Mouse (Mus musculus): ENCODE results near the gene Trpc4ap. TPM values are rescaled to one million over a fixed set of nuclear protein-coding genes. Genes with fewer than 3 reads are reported as not detected.

Gene Trpc4ap
- polyA plus RNA-seq, 2 experiments, result 37.3 to 44.7 TPM

DNA sequence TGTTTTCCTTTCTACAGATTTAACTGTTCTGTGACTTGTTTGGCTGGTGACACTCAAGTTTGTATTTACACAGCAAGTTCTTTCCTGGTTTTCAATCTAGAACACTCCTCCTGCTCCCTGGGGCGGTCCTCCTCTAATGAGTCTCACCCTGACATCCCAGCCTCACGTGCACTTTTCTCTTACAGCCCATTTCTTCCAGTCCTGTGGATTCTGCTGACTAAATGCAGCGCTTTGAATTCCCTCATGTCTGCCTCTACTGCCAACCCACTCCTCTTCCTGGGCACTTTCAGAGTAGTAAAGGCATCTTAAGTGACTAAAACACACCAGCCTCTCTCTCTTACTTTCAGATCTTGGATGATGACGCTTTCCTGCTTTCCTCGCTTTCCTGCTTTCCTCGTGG is 100.5 kb downstream of the Trpc4ap start:
- Histone ChIP-seq H3K9me3 (ENCODE audit: control insufficient read depth, low read length) (no peaks in the 10 kb centered on the region), H3K4me2 (ENCODE audit: low read depth) (peak overlapping the region; percentile 96), H3K4me1 (replicated peaks; ENCODE audit: control insufficient read depth in 2 of 2, insufficient read depth in 2 of 2, low read length in 1 of 2) (peaks cover 53 to 58% of the 10 kb centered on the region in 2 experiments), H3K4me3 (ENCODE audit: insufficient read depth in 1 of 2, low read depth in 2 of 2, low read length in 2 of 2) (peak overlapping the region; percentile 84 to 90), H3K27me3 (ENCODE audit: control insufficient read depth, insufficient read depth, low read length) (no peaks in the 10 kb centered on the region), H3K9ac (replicated peaks) (peak overlapping the region; percentile 92), H3K36me3 (replicated peaks; ENCODE audit: control insufficient read depth, insufficient read depth, low read depth) (peaks cover 4% of the 10 kb centered on the region), H3K27ac (peak overlapping the region; percentile 84)
- no peak for DNase-seq (ENCODE audit: low read depth in 3 of 3, low spot score in 3 of 3)
- TF ChIP-seq CTCF (IDR thresholded peaks at IDR 0.05; ENCODE audit: low read depth) (no peak), EP300 (IDR thresholded peaks at IDR 0.05; ENCODE audit: low read depth) (no peak)
- 9% methylated on average over 6 of the region's 6 CpGs for WGBS (ENCODE audit: insufficient replicate concordance)
- ATAC-seq (ENCODE audit: insufficient read depth), result no peak

DNA sequence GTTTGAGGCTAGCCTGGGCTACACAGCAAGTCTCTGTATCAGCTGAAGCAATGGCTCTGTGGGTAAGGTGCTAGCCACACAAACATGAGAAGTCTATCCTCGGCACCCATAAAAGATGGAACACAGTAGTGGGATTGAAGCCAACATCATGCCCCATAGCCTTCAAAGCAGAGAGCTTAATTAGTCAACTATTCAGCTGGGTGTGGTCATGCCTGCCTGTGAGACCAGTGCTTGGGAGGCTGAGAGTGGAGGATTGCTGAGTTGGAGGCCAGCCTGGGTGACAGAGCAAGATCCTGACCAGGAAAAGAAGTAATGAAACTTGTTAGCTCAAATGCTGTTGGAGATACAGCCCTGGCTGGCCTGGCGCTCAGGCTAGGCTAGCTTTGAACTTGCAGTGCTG is 101.3 kb downstream of the Trpc4ap start:
- peaks cover 50 to 52% of the 10 kb centered on the region in 2 experiments for H3K4me1 ChIP-seq (replicated peaks; ENCODE audit: control insufficient read depth in 2 of 2, insufficient read depth in 2 of 2, low read length in 1 of 2)
- peak overlapping the region; percentile 84 for H3K27ac ChIP-seq

DNA sequence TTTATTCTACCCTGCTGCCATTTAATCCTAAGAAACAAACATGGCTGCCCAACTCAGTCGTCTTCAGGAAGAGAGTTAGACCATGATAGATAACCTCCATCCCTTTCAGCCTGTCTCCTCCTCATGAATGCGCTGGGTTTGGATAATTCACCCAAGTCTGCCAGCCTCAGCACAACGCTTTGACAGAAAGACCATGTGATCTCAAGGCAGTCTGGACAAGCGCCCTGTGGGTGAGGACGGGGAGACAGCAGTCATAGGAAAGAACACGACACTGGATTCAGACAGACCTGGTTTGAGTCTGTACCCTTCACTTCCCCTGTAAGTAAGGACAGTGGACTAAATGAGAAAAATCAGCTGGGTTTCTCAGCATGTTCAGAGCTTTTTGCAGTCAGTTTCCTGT is 102.7 kb downstream of the Trpc4ap start:
- 68% methylated on average over 6 of the region's 6 CpGs for WGBS (ENCODE audit: insufficient replicate concordance)
- Histone ChIP-seq H3K9ac (replicated peaks) (no peak overlapping the region), H3K36me3 (replicated peaks; ENCODE audit: control insufficient read depth, insufficient read depth, low read depth) (peaks cover 13% of the 10 kb centered on the region), H3K4me2 (ENCODE audit: low read depth) (peak overlapping the region; percentile 96), H3K27ac (peak overlapping the region; percentile 64), H3K4me1 (replicated peaks; ENCODE audit: control insufficient read depth in 2 of 2, insufficient read depth in 2 of 2, low read length in 1 of 2) (peaks cover 37 to 40% of the 10 kb centered on the region in 2 experiments), H3K27me3 (ENCODE audit: control insufficient read depth, insufficient read depth, low read length) (no peaks in the 10 kb centered on the region), H3K4me3 (ENCODE audit: insufficient read depth in 1 of 2, low read depth in 2 of 2, low read length in 2 of 2) (no peak overlapping the region), H3K9me3 (ENCODE audit: control insufficient read depth, low read length) (no peaks in the 10 kb centered on the region)
- ATAC-seq (ENCODE audit: insufficient read depth), result no peak
- TF ChIP-seq CTCF (IDR thresholded peaks at IDR 0.05; ENCODE audit: low read depth) (no peak), EP300 (IDR thresholded peaks at IDR 0.05; ENCODE audit: low read depth) (no peak)
- DNase-seq (ENCODE audit: low read depth in 3 of 3, low spot score in 3 of 3), result no peak

More for the DNA sequence above, 101.3 kb downstream of the Trpc4ap start:
- 74% methylated on average over 2 of the region's 2 CpGs for WGBS (ENCODE audit: insufficient replicate concordance)
- 0 out of 2 replicates have a peak, but pooled peaks have one; percentile 10 for ATAC-seq (ENCODE audit: insufficient read depth)
- Histone ChIP-seq H3K27me3 (ENCODE audit: control insufficient read depth, insufficient read depth, low read length) (no peaks in the 10 kb centered on the region), H3K4me2 (ENCODE audit: low read depth) (peak overlapping the region; percentile 96), H3K36me3 (replicated peaks; ENCODE audit: control insufficient read depth, insufficient read depth, low read depth) (peaks cover 8% of the 10 kb centered on the region), H3K9me3 (ENCODE audit: control insufficient read depth, low read length) (no peaks in the 10 kb centered on the region), H3K9ac (replicated peaks) (no peak overlapping the region), H3K4me3 (ENCODE audit: insufficient read depth in 1 of 2, low read depth in 2 of 2, low read length in 2 of 2) (peak overlapping the region; percentile 84 to 90)
- TF ChIP-seq CTCF (IDR thresholded peaks at IDR 0.05; ENCODE audit: low read depth) (no peak), EP300 (IDR thresholded peaks at IDR 0.05; ENCODE audit: low read depth) (no peak)
- DNase-seq (ENCODE audit: low read depth in 3 of 3, low spot score in 3 of 3), result no peak

DNA sequence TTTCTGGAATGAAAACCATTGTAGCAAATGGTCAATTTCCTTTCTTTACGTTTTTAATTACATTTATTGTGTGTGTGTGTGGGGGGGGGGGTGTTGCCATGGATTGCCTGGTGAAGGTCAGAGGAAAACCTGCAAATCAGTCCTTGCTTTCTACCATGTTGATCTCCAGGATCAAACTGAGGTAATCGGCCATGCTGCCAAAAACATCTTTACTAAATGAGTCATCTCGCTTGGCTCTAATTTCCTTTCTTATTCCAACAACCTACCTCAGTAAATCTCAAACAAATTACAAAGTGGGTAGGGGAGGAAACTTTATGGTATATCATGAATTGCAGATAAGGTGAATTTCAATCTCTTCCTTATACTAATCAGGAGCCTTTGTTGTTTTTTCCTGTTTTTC is 104.0 kb downstream of the Trpc4ap start:
- WGBS (ENCODE audit: insufficient replicate concordance), result 73% methylated on average over 3 of the region's 3 CpGs
- Histone ChIP-seq H3K9me3 (ENCODE audit: control insufficient read depth, low read length) (no peaks in the 10 kb centered on the region), H3K36me3 (replicated peaks; ENCODE audit: control insufficient read depth, insufficient read depth, low read depth) (peaks cover 13% of the 10 kb centered on the region), H3K27me3 (ENCODE audit: control insufficient read depth, insufficient read depth, low read length) (no peaks in the 10 kb centered on the region), H3K9ac (replicated peaks) (no peak overlapping the region), H3K4me3 (ENCODE audit: insufficient read depth in 1 of 2, low read depth in 2 of 2, low read length in 2 of 2) (no peak overlapping the region), H3K27ac (no peak overlapping the region), H3K4me1 (replicated peaks; ENCODE audit: control insufficient read depth in 2 of 2, insufficient read depth in 2 of 2, low read length in 1 of 2) (peaks cover 30 to 31% of the 10 kb centered on the region in 2 experiments), H3K4me2 (ENCODE audit: low read depth) (no peak overlapping the region)
- ATAC-seq (ENCODE audit: insufficient read depth) (no peak), DNase-seq (ENCODE audit: low read depth in 3 of 3, low spot score in 3 of 3) (no peak)
- no peak for TF ChIP-seq CTCF (IDR thresholded peaks at IDR 0.05; ENCODE audit: low read depth)
- no peak for TF ChIP-seq EP300 (IDR thresholded peaks at IDR 0.05; ENCODE audit: low read depth)

DNA sequence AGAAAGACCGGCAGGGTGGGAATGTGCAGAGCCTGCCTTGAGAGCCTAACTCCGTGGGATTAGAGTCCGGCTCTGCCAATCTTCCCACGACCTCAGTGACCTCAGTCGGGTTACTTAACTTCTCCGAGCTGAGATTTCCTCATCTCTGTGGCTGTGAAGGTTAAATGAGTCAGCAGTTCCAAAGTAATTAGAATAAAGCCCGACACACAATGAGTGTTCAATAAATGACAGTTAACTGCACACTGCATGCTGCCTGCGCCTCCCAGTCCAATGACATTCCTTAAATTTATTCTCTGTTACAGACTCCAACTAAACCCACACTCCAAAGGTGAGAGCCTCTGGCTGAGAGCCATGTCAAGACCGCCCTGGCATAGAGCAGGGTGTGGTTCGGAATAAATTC is 106.7 kb downstream of the Trpc4ap start:
- H3K27ac ChIP-seq, result no peak overlapping the region
- DNase-seq (ENCODE audit: low read depth in 3 of 3, low spot score in 3 of 3), result no peak
- peaks cover 12 to 16% of the 10 kb centered on the region in 2 experiments for H3K4me1 ChIP-seq (replicated peaks; ENCODE audit: control insufficient read depth in 2 of 2, insufficient read depth in 2 of 2, low read length in 1 of 2)
- no peaks in the 10 kb centered on the region for H3K9me3 ChIP-seq (ENCODE audit: control insufficient read depth, low read length)
- no peak overlapping the region for H3K4me3 ChIP-seq (ENCODE audit: insufficient read depth in 1 of 2, low read depth in 2 of 2, low read length in 2 of 2)
- 57% methylated on average over 10 of the region's 10 CpGs for WGBS (ENCODE audit: insufficient replicate concordance)
- H3K36me3 ChIP-seq (replicated peaks; ENCODE audit: control insufficient read depth, insufficient read depth, low read depth), result peaks cover 13% of the 10 kb centered on the region
- no peaks in the 10 kb centered on the region for H3K27me3 ChIP-seq (ENCODE audit: control insufficient read depth, insufficient read depth, low read length)
- no peak for TF ChIP-seq CTCF (IDR thresholded peaks at IDR 0.05; ENCODE audit: low read depth)
- TF ChIP-seq EP300 (IDR thresholded peaks at IDR 0.05; ENCODE audit: low read depth), result no peak
- H3K9ac ChIP-seq (replicated peaks), result no peak overlapping the region
- peak overlapping the region; percentile 7; the same call in 1 of the 2 replicates for H3K4me2 ChIP-seq (ENCODE audit: low read depth)
- no peak for ATAC-seq (ENCODE audit: insufficient read depth)

Data from liver, embryonic 14.5 days (tissue).